Mouse (Mus musculus) CH12.LX (cell line): ENCODE measurements around the gene Shisa4. TPM values are rescaled to one million over a fixed set of nuclear protein-coding genes. Genes with fewer than 3 reads are reported as not detected.

Experiments
- DNase-seq: peaks from one replicate; pipeline ENCODE4 v3.0.0-alpha.2; 2013; ENCODE audit errors: extremely low read depth
- H3K27ac ChIP-seq: 2 replicates; pipeline ENCODE4 v1.5.1; 2012; ENCODE audit warnings: low read depth, mild to moderate bottlenecking, control low read depth, moderate library complexity; ENCODE audit not compliant: insufficient read depth
- H3K27me3 ChIP-seq: replicated peaks from 2 replicates; pipeline ENCODE3; 2012; ENCODE audit warnings: inconsistent platforms
- H3K36me3 ChIP-seq, 2 experiments: replicated peaks in 1 of 2; 2 replicates each; pipeline versions ENCODE3 to v1.6.1; 2012; ENCODE audit warnings: inconsistent platforms in 1 of 2, low read length in 1 of 2, mild to moderate bottlenecking in 1 of 2, mixed read lengths in 1 of 2, moderate library complexity in 1 of 2; ENCODE audit not compliant: control insufficient read depth in 1 of 2, insufficient read depth in 1 of 2
- H3K4me1 ChIP-seq, 2 experiments: 2 replicates each; pipeline ENCODE4 v1.6.1; 2012; ENCODE audit warnings: inconsistent platforms in 1 of 2, moderate library complexity in 1 of 2; ENCODE audit not compliant: insufficient read depth in 2 of 2, control insufficient read depth in 1 of 2
- H3K4me2 ChIP-seq: 2 replicates; pipeline ENCODE4 v1.6.1; 2012; ENCODE audit warnings: low read depth, mild to moderate bottlenecking, control low read depth; ENCODE audit not compliant: poor library complexity, insufficient read depth, severe bottlenecking
- H3K4me3 ChIP-seq, 3 experiments: fragments of 150-350 bp in 1 of 3; sonication (generic) in 1 of 3; replicated peaks in 1 of 3; 2 replicates each; pipeline versions ENCODE3 to v1.5.1; 2011 to 2012; ENCODE audit warnings: low read depth in 2 of 3, low read length in 2 of 3, mild to moderate bottlenecking in 2 of 3, moderate library complexity in 2 of 3, control low read depth in 1 of 3, improper control_type of control experiment in 1 of 3, inconsistent platforms in 1 of 3, mixed read lengths in 1 of 3; ENCODE audit not compliant: poor library complexity in 1 of 3
- H3K79me2 ChIP-seq: replicated peaks from 2 replicates; pipeline ENCODE4 v1.6.1; 2012; ENCODE audit warnings: mild to moderate bottlenecking, moderate library complexity; ENCODE audit not compliant: control insufficient read depth, poor library complexity, insufficient read depth, severe bottlenecking; ENCODE audit errors: extremely low read depth
- H3K9ac ChIP-seq: 2 replicates; pipeline ENCODE4 v1.6.1; 2012; ENCODE audit warnings: low read depth, mild to moderate bottlenecking, control low read depth, moderate library complexity; ENCODE audit not compliant: insufficient read depth
- H3K9me3 ChIP-seq: replicated peaks from 2 replicates; pipeline ENCODE3; 2012; ENCODE audit warnings: low read length, inconsistent platforms, mixed read lengths
- CHD2 ChIP-seq: IDR thresholded peaks from 2 replicates; pipeline ENCODE4 v1.6.1; 2011; ENCODE audit warnings: low read length, improper control_type of control experiment
- CTCF ChIP-seq, 2 experiments: IDR thresholded peaks in 1 of 2; conservative IDR thresholded peaks in 1 of 2; 2 replicates each; pipeline ENCODE4 v1.5.1; 2011 to 2012; ENCODE audit warnings: low read depth in 2 of 2, low read length in 2 of 2, improper control_type of control experiment in 1 of 2, inconsistent platforms in 1 of 2, mild to moderate bottlenecking in 1 of 2, moderate library complexity in 1 of 2
- EP300 ChIP-seq: IDR thresholded peaks from 2 replicates; pipeline ENCODE4 v1.6.1; 2011; ENCODE audit warnings: low read length, improper control_type of control experiment
- ETS1 ChIP-seq: conservative IDR thresholded peaks from 2 replicates; pipeline ENCODE4 v1.6.1; 2012; ENCODE audit warnings: low read depth, mild to moderate bottlenecking, inconsistent platforms, low read length, improper control_type of control experiment, moderate library complexity
- GABPA ChIP-seq: IDR thresholded peaks from 2 replicates; pipeline ENCODE4 v1.6.1; 2012; ENCODE audit warnings: low read depth, low read length, improper control_type of control experiment, inconsistent platforms; ENCODE audit not compliant: insufficient replicate concordance
- MXI1 ChIP-seq: IDR thresholded peaks from 2 replicates; pipeline ENCODE4 v1.6.1; 2011; ENCODE audit warnings: mild to moderate bottlenecking, low read depth, low read length, improper control_type of control experiment
- MYC ChIP-seq: IDR thresholded peaks from 2 replicates; pipeline ENCODE4 v1.6.1; 2011; ENCODE audit warnings: low read depth, mild to moderate bottlenecking, improper control_type of control experiment, low read length
- NRF1 ChIP-seq: IDR thresholded peaks from 2 replicates; pipeline ENCODE4 v1.6.1; 2014; ENCODE audit warnings: low read depth, mild to moderate bottlenecking, inconsistent platforms, low read length, improper control_type of control experiment, moderate library complexity
- RAD21 ChIP-seq: IDR thresholded peaks from 2 replicates; pipeline ENCODE4 v1.6.1; 2011; ENCODE audit warnings: low read depth, mild to moderate bottlenecking, low read length, improper control_type of control experiment, moderate library complexity
- SIN3A ChIP-seq: IDR thresholded peaks from 2 replicates; pipeline ENCODE4 v1.6.1; 2012; ENCODE audit warnings: low read length, improper control_type of control experiment, inconsistent platforms
- SMC3 ChIP-seq: IDR thresholded peaks from 2 replicates; pipeline ENCODE4 v1.6.1; 2011; ENCODE audit warnings: low read depth, low read length, improper control_type of control experiment
- ZNF384 ChIP-seq: IDR thresholded peaks from 2 replicates; pipeline ENCODE4 v1.6.1; 2012; ENCODE audit warnings: low read depth, low read length, improper control_type of control experiment, inconsistent platforms
- dilution Hi-C: fragments of 300-500 bp; cut with MboI; formaldehyde crosslinking; loops from 2 replicates; pipeline ENCODE4 v1.14.3; 2020; ENCODE audit warnings: low sequenced_read_pairs; ENCODE audit not compliant: extremely low pct_unique_long_range_greater_than_20kb, extremely low pct_ligation_motif_present
- in situ Hi-C: fragments of 300-500 bp; cut with MboI; formaldehyde crosslinking; loops from 3 replicates; pipeline ENCODE4 v1.14.3; 2019; ENCODE audit warnings: low sequenced_read_pairs, low pct_ligation_motif_present, low pct_unique_long_range_greater_than_20kb, mixed read lengths
- polyA plus RNA-seq: library from polyadenylated mRNA; unstranded; fragments of >175 nt; gene quantifications from 2 replicates; pipeline ENCODE4 v1.2.1, GENCODE M21; 2012; ENCODE audit warnings: low read depth; ENCODE audit not compliant: insufficient read length
- total RNA-seq, 2 experiments: library from RNA; depleted of rRNA; stranded (reverse); fragments of 300-350 nt in 1 of 2; fragments of >200 nt in 1 of 2; gene quantifications; 2 replicates each; pipeline ENCODE4 v1.2.3; 2012 to 2014

Shisa4 gene
- total and polyA plus RNA-seq, 3 experiments: 0.08 to 0.41 TPM; not detected in 1

- Histone ChIP-seq H3K27ac (no peak overlapping the region; the same call in 1 of the 2 replicates), H3K36me3 (no peaks in the 10 kb centered on the region), H3K4me1 (peaks cover 18 to 26% of the 10 kb centered on the region in 2 experiments), H3K9ac (no peak overlapping the region), H3K4me3 (no peak overlapping the region), H3K9me3 (peaks cover 2% of the 10 kb centered on the region), H3K27me3 (no peaks in the 10 kb centered on the region), H3K79me2 (no peaks in the 10 kb centered on the region), H3K4me2 (no peak overlapping the region)
- TF ChIP-seq ETS1: no peak
- TF ChIP-seq RAD21: no peak
- no peak for TF ChIP-seq SIN3A
- TF ChIP-seq SMC3: no peak
- no peak for TF ChIP-seq CHD2
- 0 out of 2 replicates have a peak, but pooled peaks have one; percentile 11 for TF ChIP-seq EP300
- no peak for TF ChIP-seq ZNF384
- TF ChIP-seq CTCF (conservative IDR thresholded peaks at IDR 0.05 in 1 of 2, IDR thresholded peaks at IDR 0.05 in 1 of 2; ENCODE audit: low read depth in 2 of 2, low read length in 2 of 2): no peak
- peak; percentile 43 for DNase-seq
- dilution Hi-C loops (no loop called here), in situ Hi-C loops (no loop called here)
Observed at GRCm38 (mm10) chr1:135346891-135347290, 28.1 kb downstream of the Shisa4 start.

GRCm38 (mm10) chr1:135344026-135344425 lies 31.0 kb downstream of the Shisa4 start:
- H3K27me3 ChIP-seq: no peaks in the 10 kb centered on the region

GRCm38 (mm10) chr1:135341947-135342346 lies 33.1 kb downstream of the Shisa4 start:
- no peak for TF ChIP-seq GABPA
- no peak for TF ChIP-seq CTCF (conservative IDR thresholded peaks at IDR 0.05 in 1 of 2, IDR thresholded peaks at IDR 0.05 in 1 of 2; ENCODE audit: low read depth in 2 of 2, low read length in 2 of 2)

More at GRCm38 (mm10) chr1:135344026-135344425, 31.0 kb downstream of the Shisa4 start:
- in situ Hi-C loops: no loop called here
- DNase-seq: no peak
- Histone ChIP-seq H3K79me2 (no peaks in the 10 kb centered on the region), H3K9me3 (no peaks in the 10 kb centered on the region), H3K36me3 (no peaks in the 10 kb centered on the region), H3K4me2 (no peak overlapping the region), H3K9ac (no peak overlapping the region), H3K27ac (no peak overlapping the region), H3K4me1 (peaks cover 18 to 26% of the 10 kb centered on the region in 2 experiments), H3K4me3 (no peak overlapping the region)
- dilution Hi-C loops: no loop called here
- TF ChIP-seq MXI1: no peak
- no peak for TF ChIP-seq MYC
- TF ChIP-seq ZNF384: no peak
- TF ChIP-seq NRF1: no peak

More at GRCm38 (mm10) chr1:135341947-135342346, 33.1 kb downstream of the Shisa4 start:
- Histone ChIP-seq H3K4me2 (no peak overlapping the region), H3K4me3 (no peak overlapping the region), H3K27ac (no peak overlapping the region), H3K36me3 (no peaks in the 10 kb centered on the region), H3K4me1 (peaks cover 7 to 12% of the 10 kb centered on the region in 2 experiments), H3K9me3 (no peaks in the 10 kb centered on the region), H3K9ac (no peak overlapping the region), H3K79me2 (no peaks in the 10 kb centered on the region), H3K27me3 (no peaks in the 10 kb centered on the region)
- in situ Hi-C loops: no loop called here
- DNase-seq: no peak
- dilution Hi-C loops: no loop called here
